Mouse (Mus musculus) kidney, embryonic 16.5 days (tissue): ENCODE data around the gene Fstl5. TPM values are rescaled to one million over a fixed set of nuclear protein-coding genes. Genes with fewer than 3 reads are reported as not detected.
"Not testable (repeated sequence)": the region's sequence is repeated elsewhere in the genome, so short reads cannot be mapped to it uniquely, and the experiment has no call there.

Experiments used
- ATAC-seq: fragments of 200-750 bp; cut with Nextera tagmentation; 2 replicates; pipeline ENCODE4 v1.8.0; 2017; ENCODE audit warnings: moderate TSS enrichment; ENCODE audit not compliant: low FRiP score, low TSS enrichment
- H3K27ac ChIP-seq: fragments of 300-500 bp; sonication (generic); 2 replicates; pipeline ENCODE4 v1.5.1; 2014; ENCODE audit warnings: low read length
- H3K27me3 ChIP-seq: fragments of 300-500 bp; sonication (generic); 2 replicates; pipeline ENCODE4 v1.6.1; 2014; ENCODE audit warnings: low read length, control low read depth, mixed read lengths; ENCODE audit not compliant: insufficient read depth
- H3K36me3 ChIP-seq: fragments of 300-500 bp; sonication (generic); 2 replicates; pipeline ENCODE4 v1.6.1; 2014; ENCODE audit warnings: low read length, control low read depth, mixed read lengths; ENCODE audit not compliant: insufficient read depth
- H3K4me1 ChIP-seq: fragments of 300-500 bp; sonication (generic); 2 replicates; pipeline ENCODE4 v1.6.1; 2014; ENCODE audit warnings: low read length, control low read depth, mixed read lengths; ENCODE audit not compliant: insufficient read depth
- H3K4me2 ChIP-seq: fragments of 300-500 bp; sonication (generic); replicated peaks from 2 replicates; pipeline ENCODE4 v1.6.1; 2014; ENCODE audit warnings: low read depth, low read length
- H3K4me3 ChIP-seq: fragments of 300-500 bp; sonication (generic); 2 replicates; pipeline ENCODE4 v1.5.1; 2014; ENCODE audit warnings: mild to moderate bottlenecking, low read length
- H3K9ac ChIP-seq: fragments of 300-500 bp; sonication (generic); replicated peaks from 2 replicates; pipeline ENCODE4 v1.6.1; 2014; ENCODE audit warnings: low read length
- H3K9me3 ChIP-seq: fragments of 300-500 bp; sonication (generic); 2 replicates; pipeline ENCODE4 v1.6.1; 2016; ENCODE audit warnings: low read length, control low read depth
- WGBS: fragments of 180-500 bp; shearing (Covaris S2); extraction: QIAGEN DNeasy Blood & Tissue Kit; methylation state at CpG from one replicate; pipeline ENCODE4 v1.1.7; 2014; 5-methylcytosine and 5-hydroxymethylcytosine counted together
- polyA plus RNA-seq: library from polyadenylated mRNA; unstranded; fragments of >200 nt; fragmentation: Nextera tagmentation; extraction: Ambion mirVana; gene quantifications from 2 replicates; pipeline ENCODE4 v1.2.1, GENCODE M21; 2015

Fstl5 gene
- polyA plus RNA-seq, 1 experiment from 2014 or later: 0.17 TPM

DNA sequence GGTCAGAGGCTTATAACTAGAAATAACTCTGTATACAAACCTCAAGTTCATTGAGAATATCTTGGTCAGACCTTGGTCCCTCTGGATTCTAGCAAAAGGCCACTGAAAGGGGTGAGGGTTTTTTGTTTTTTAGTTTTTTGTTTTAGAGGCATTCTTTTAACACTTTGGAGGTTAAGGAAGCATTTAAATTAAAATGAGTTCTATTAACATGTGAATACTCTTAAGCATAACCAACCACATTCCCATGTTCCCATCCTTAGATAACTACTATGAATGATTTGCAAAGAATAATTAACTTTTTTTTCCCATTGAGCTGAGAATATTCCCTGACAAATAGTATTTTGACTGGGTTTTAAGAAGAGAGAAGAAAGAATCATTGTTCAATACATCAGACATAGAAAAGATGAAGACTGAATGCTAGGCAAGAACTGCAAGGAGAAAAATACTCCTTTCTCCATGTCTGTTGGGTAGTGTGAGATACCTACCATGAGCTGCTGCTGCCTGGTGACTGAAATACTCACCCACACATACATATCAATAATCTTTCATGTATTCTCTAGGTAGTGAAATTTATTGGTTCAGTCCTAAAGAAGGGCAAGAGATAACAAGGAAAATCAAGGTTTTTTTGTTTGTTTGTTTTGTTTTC lies 393.3 kb downstream of the Fstl5 start:
- H3K4me3 ChIP-seq: no peak overlapping the region
- H3K4me2 ChIP-seq: no peak overlapping the region
- no peak overlapping the region for H3K9ac ChIP-seq
- no peak for ATAC-seq
- no peaks in the 10 kb centered on the region for H3K9me3 ChIP-seq
- no peaks in the 10 kb centered on the region for H3K36me3 ChIP-seq
- no peak overlapping the region for H3K27ac ChIP-seq
- H3K4me1 ChIP-seq: no peaks in the 10 kb centered on the region
- no peaks in the 10 kb centered on the region for H3K27me3 ChIP-seq

DNA sequence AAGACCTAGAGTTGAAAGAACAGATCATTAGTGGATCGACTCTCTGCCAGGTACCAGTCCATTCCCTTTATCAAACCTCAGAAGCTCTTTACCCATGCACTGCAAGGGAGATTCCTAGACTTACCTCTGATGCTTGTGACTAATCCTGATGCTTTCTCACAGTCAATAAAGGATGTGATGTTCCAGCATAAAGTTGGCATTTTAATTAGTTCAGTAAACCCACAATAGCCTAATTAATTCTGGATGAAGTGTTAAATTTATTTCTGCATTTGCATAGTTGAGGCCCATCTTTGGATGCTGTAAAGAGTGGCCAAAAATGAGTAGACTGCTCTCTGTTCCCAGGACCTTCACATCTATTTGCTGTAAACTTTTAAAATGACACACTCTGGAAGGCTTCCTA lies 394.1 kb downstream of the Fstl5 start:
- Histone ChIP-seq H3K9ac (no peak overlapping the region), H3K36me3 (no peaks in the 10 kb centered on the region), H3K4me2 (no peak overlapping the region), H3K9me3 (no peaks in the 10 kb centered on the region), H3K27me3 (no peaks in the 10 kb centered on the region), H3K4me3 (no peak overlapping the region), H3K4me1 (no peaks in the 10 kb centered on the region), H3K27ac (no peak overlapping the region)
- 73% methylated on average over 1 of the region's 1 CpGs for WGBS
- ATAC-seq: no peak

DNA sequence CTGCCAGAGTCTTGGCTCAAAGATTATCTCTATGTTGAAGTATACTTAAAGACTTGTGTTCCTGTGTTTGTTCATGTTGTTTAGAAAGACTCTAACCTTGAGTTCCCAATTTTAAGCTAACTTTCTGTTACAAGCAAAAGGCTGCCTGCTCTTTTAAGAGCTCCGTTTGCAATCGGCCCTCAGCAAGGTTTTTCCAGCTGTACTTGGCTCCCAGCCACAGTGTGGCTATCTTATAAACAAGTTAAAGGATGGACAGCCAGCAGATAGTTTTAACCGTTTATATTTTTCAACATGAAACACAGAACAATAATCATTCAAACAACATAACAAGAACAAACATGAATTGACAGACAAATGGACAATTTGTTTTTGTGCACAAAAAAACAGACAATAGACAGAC lies 433.8 kb downstream of the Fstl5 start:
- H3K4me3 ChIP-seq, H3K4me2 ChIP-seq, H3K27me3 ChIP-seq, H3K4me1 ChIP-seq, ATAC-seq, H3K36me3 ChIP-seq, H3K9me3 ChIP-seq, H3K27ac ChIP-seq, H3K9ac ChIP-seq: not testable (repeated sequence)
- 78% methylated on average over 3 of the region's 3 CpGs for WGBS

GRCm38 (mm10) chr3:76508811-76509210 lies 434.7 kb downstream of the Fstl5 start:
- Histone ChIP-seq H3K9ac (no peak overlapping the region), H3K4me2 (no peak overlapping the region), H3K4me1 (no peaks in the 10 kb centered on the region), H3K27me3 (no peaks in the 10 kb centered on the region), H3K36me3 (no peaks in the 10 kb centered on the region), H3K9me3 (peaks cover 7% of the 10 kb centered on the region; the same call in 1 of the 2 replicates), H3K4me3 (no peak overlapping the region), H3K27ac (no peak overlapping the region)
- WGBS: 92% methylated on average over 14 of the region's 14 CpGs
- ATAC-seq: no peak

GRCm38 (mm10) chr3:76567346-76567745 lies 493.3 kb downstream of the Fstl5 start:
- H3K4me2 ChIP-seq: no peak overlapping the region

GRCm38 (mm10) chr3:76572478-76572877 lies 498.4 kb downstream of the Fstl5 start:
- ATAC-seq: no peak
- WGBS: 72% methylated on average over 3 of the region's 3 CpGs
- no peak overlapping the region for H3K9ac ChIP-seq

More at GRCm38 (mm10) chr3:76567346-76567745, 493.3 kb downstream of the Fstl5 start:
- Histone ChIP-seq H3K9me3 (no peaks in the 10 kb centered on the region), H3K4me3 (no peak overlapping the region), H3K27me3 (no peaks in the 10 kb centered on the region), H3K27ac (no peak overlapping the region), H3K4me1 (no peaks in the 10 kb centered on the region), H3K36me3 (no peaks in the 10 kb centered on the region), H3K9ac (no peak overlapping the region)
- ATAC-seq: no peak

GRCm38 (mm10) chr3:76572920-76573541 lies 499.0 kb downstream of the Fstl5 start:
- Histone ChIP-seq H3K27ac (no peak overlapping the region), H3K9ac (no peak overlapping the region), H3K4me3 (no peak overlapping the region), H3K36me3 (no peaks in the 10 kb centered on the region), H3K4me1 (no peaks in the 10 kb centered on the region), H3K27me3 (no peaks in the 10 kb centered on the region), H3K4me2 (no peak overlapping the region), H3K9me3 (no peaks in the 10 kb centered on the region)
- WGBS: 77% methylated on average over 3 of the region's 3 CpGs
- ATAC-seq: no peak

More at GRCm38 (mm10) chr3:76572478-76572877, 498.4 kb downstream of the Fstl5 start:
- H3K27me3 ChIP-seq: no peaks in the 10 kb centered on the region
- no peaks in the 10 kb centered on the region for H3K9me3 ChIP-seq
- H3K36me3 ChIP-seq: no peaks in the 10 kb centered on the region
- H3K27ac ChIP-seq: no peak overlapping the region
- no peak overlapping the region for H3K4me3 ChIP-seq
- no peak overlapping the region for H3K4me2 ChIP-seq
- no peaks in the 10 kb centered on the region for H3K4me1 ChIP-seq

DNA sequence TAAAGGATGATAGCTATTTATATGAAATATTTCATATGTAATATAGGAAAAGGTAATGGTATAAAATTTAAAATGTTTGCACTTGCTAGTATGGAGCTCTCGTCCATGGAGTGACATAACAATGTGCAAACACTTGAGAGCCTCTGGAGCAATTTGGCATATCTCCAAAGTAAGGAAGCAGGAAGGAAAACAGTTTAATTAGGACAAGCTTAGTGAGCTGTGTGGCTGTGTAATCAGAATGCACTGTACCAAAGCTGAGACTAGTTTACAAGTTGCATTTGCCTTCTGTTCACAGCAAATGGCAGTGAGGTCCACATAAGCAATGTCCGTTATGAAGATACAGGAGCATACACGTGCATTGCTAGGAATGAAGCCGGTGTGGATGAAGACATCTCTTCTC lies 519.1 kb downstream of the Fstl5 start:
- no peaks in the 10 kb centered on the region for H3K27me3 ChIP-seq
- H3K9me3 ChIP-seq: no peaks in the 10 kb centered on the region
- H3K4me1 ChIP-seq: no peaks in the 10 kb centered on the region
- no peak overlapping the region for H3K4me3 ChIP-seq
- H3K9ac ChIP-seq: no peak overlapping the region
- no peak overlapping the region for H3K4me2 ChIP-seq
- no peak for ATAC-seq
- H3K27ac ChIP-seq: no peak overlapping the region
- 69% methylated on average over 4 of the region's 4 CpGs for WGBS
- no peaks in the 10 kb centered on the region for H3K36me3 ChIP-seq

- WGBS: 100% methylated on average over 1 of the region's 1 CpGs
- ATAC-seq: no peak
- Histone ChIP-seq H3K27me3 (no peaks in the 10 kb centered on the region), H3K36me3 (no peaks in the 10 kb centered on the region), H3K27ac (no peak overlapping the region), H3K9me3 (no peaks in the 10 kb centered on the region), H3K9ac (no peak overlapping the region), H3K4me3 (no peak overlapping the region), H3K4me1 (no peaks in the 10 kb centered on the region), H3K4me2 (no peak overlapping the region)
These were observed 546.0 kb downstream of the Fstl5 start for GRCm38 (mm10) chr3:76620044-76620443.

DNA sequence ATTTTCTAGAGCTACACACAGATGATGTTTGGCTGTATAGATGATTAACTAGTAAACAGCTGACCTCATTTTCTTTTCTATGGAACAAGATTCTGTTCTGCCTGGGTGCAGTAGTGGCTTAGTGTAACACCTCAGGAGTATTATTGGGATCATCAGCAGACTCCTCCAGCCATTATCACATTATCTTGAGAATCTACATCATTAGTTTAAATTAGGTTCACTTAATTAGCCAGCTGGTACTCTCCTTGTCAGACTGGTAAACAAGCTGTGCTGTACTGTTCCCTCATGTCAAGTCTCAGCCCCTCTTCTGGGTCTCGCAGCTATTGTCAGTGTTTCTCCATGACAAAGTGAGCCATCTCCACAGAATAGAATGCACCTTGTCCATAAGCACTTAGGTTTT lies 580.2 kb downstream of the Fstl5 start:
- Histone ChIP-seq H3K9me3 (no peaks in the 10 kb centered on the region), H3K4me1 (no peaks in the 10 kb centered on the region), H3K27ac (no peak overlapping the region), H3K4me2 (no peak overlapping the region), H3K9ac (no peak overlapping the region), H3K4me3 (no peak overlapping the region), H3K27me3 (no peaks in the 10 kb centered on the region), H3K36me3 (no peaks in the 10 kb centered on the region)
- WGBS: 83% methylated on average over 1 of the region's 1 CpGs
- ATAC-seq: no peak
